Mouse (Mus musculus): ENCODE results near the gene St6galnac3. TPM values are rescaled to one million over a fixed set of nuclear protein-coding genes. Genes with fewer than 3 reads are reported as not detected.
A peak's percentile ranks its signal among the peaks of the same experiment; 100 is the strongest.

St6galnac3 gene
- total RNA-seq, 2 experiments from 2014 or later, result 10.5 to 10.6 TPM

DNA sequence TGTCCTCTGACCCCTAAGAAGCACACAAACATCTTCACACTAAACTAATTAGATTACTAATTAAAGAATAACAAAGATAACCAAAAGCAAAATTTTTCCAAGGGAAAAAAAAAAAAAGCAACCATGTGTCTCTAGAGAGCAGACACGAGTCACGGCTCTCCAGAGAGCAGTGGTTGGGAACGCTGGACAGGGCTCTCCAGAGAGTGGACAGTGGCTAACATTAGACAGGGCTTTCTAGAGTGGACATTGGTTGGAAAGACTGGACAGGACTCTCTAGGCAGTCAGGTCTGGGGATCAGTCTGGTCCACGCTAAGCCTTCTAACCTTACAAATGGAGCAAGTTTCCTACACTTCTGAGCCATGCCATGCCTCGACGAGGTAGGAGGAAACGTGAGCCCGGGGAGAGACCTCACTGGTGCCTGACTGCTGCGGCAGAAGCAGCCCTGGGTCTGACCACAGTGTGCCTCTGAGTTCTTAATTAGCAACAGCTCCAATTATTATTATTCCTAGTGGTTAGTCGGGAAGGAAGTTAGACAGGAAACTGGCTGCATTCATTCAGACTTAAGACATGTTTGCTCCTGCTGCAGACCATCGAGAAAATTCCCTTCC, 32.7 kb downstream of the St6galnac3 start:
- DNase-seq (ENCODE audit: low spot score in 2 of 2), result no peak

DNA sequence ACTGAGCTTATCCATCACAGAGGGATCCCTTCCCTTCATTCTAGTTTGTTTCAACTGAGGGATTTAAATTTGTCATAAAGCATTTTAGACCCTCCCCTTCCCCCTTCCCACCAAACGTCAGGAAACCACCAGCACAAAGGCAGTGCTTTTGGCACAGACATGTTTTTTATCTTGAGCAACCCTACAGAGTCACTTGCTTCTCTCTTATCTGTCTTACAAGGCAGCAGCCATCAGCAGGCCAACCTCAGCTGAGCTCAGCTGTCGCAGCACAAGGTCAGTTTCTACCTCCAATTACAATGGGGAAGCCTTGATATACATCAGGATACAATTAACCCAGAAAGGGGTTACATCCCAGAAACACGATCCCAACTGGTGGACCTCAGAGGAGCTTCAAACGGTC, 33.4 kb downstream of the St6galnac3 start:
- no peak for DNase-seq (ENCODE audit: low spot score in 2 of 2)

DNA sequence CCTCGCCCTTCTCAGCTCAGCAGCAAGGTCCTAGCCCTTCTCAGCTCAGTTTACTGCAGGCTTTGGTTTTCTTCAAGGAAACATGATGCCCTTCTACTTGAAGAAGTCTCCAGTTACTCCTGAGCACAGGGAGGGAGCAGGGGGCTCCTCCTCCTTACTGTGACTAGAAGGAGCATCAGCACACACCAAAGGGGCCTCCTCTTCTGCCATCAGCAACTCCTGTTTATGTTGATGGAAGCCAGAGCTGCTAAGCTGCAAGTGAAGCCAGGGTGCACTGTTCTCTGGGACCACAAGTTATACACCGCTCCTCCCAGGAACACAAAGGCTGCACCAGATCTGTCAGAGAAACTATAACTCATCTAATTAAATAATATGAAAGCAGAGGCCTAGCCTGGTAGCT, 34.4 kb downstream of the St6galnac3 start:
- no peak for DNase-seq (ENCODE audit: low spot score in 2 of 2)

DNA sequence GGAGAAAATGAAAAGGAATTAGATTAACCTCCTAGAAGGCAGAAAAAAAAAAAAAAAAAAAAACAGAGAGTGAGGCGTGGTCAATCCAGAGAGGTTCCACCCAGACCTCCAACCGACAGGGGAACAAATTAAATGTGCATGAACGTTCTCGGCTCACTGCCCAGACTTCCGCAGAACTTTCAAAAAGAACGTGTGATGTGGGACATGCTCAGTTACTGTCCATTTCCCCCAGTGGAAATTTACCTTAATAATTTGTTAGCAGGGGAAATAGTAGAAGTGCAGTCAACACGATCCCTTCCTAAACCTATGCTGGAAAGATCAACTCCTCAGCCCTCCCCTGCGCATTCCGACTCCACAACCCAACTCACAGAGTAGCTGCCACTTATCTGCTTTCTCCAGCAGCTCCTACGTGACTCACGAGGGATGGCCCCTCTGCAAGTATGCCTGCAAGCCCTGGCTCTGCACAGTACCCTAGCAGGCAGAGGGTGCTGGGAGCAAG, 35.1 kb downstream of the St6galnac3 start:
- peak in 1 of 2 experiments; percentile 33 for DNase-seq (ENCODE audit: low spot score in 2 of 2)

DNA sequence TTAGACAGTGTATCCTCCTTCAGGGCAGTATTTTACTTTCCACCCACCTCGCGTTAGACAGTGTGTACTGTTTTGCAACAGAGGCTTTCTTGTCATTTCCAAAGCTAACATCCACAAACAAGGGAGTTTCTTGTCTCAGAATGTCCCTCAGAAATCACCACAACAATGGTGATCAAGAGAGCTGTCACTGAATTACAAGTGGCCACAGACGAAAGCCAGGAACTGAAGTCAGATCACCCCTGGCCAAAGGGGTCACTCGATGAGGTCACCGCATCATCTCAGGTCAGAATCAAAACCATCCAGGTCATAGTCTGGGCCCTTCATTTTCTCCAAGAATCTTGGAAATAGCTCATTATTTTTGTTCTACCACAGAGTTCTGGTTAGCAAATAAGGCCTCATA, 37.1 kb downstream of the St6galnac3 start:
- DNase-seq (ENCODE audit: low spot score in 2 of 2), result no peak

GRCm38 (mm10) chr3:153684909-153685308, 40.1 kb downstream of the St6galnac3 start:
- no peak for DNase-seq (ENCODE audit: low spot score in 2 of 2)

- DNase-seq (ENCODE audit: low spot score in 2 of 2), result no peak
Observed at GRCm38 (mm10) chr3:153682303-153682702, 42.7 kb downstream of the St6galnac3 start.

DNA sequence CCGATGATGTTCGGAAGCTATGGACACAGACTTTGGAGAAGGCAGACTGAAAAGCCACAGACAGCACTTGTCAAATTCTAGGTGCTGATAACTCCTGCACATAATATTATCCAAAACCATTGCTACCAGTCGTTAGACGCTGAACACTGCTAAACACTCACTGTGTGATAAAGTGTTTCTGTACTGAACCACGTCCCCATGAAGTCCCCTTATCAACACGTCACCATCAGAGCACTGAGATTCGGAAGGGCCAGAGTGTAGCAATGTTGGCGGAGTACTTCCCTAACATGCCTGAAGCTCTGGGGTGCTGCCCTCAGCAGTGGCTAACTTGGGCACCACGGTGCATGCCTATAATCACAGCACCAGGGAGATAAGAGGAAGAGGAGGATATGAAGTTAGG, 43.3 kb downstream of the St6galnac3 start:
- no peak for DNase-seq (ENCODE audit: low spot score in 2 of 2)

DNA sequence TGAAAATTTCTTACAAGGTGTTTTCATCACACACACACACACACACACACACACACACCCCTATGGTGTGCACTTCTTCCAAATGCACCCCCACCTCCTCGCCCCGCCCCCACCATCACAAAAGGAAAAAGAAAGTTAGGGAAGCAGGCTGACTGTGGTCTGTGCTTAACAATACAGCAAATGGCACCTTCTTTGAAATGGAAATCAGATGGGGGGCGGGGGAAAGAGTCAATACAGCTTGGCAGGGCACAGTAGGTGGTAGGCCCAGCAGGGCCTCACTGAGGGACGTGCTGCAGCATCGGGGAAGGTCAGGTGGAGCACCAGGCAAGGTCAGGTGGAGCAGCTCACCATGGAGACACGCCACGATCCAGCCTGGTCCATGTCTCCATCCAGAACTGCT, 49.1 kb downstream of the St6galnac3 start:
- no peak for DNase-seq (ENCODE audit: low spot score in 2 of 2)

DNA sequence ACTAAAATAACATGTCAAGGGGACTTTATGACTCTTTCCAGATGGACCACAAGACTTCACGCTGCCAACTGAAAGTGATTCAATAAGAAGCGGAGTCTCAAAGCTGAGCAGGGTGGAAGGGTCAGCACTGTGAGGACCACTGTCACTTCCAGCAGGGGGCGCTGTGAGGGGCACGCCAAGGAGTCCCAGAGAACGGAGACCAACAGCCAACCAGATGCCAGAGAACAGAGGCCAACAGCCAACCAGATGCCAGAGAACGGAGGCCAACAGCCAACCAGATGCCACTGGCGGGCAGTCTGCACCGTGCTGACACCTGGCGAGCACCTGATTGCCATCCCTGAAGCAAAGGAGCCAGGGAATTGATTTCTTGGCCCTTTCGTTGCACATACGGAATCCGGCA, 49.9 kb downstream of the St6galnac3 start:
- DNase-seq (ENCODE audit: low spot score in 2 of 2), result peak; percentile 33 to 51

DNA sequence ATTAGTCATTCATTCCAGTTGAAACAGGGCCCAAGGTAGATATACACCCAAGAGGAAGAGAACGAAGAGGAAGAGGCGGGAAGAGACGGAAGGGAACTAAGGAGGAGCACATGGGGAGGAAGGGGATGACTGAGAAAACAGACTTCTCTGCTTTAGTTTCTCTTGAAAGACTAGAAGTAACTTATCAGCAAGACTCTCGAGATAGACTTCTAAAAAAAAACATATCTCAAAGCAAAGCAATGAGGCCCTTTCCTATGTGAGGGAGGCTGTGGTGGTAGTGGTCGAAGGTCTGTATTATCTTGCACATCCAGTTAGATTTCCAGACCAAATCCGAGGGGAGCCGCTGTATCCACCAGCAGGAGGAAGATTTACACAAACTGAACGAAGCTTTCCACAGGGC, 50.6 kb downstream of the St6galnac3 start:
- DNase-seq (ENCODE audit: low spot score in 2 of 2), result no peak

GRCm38 (mm10) chr3:153673451-153673850, 51.5 kb downstream of the St6galnac3 start:
- DNase-seq (ENCODE audit: low spot score in 2 of 2), result no peak

DNA sequence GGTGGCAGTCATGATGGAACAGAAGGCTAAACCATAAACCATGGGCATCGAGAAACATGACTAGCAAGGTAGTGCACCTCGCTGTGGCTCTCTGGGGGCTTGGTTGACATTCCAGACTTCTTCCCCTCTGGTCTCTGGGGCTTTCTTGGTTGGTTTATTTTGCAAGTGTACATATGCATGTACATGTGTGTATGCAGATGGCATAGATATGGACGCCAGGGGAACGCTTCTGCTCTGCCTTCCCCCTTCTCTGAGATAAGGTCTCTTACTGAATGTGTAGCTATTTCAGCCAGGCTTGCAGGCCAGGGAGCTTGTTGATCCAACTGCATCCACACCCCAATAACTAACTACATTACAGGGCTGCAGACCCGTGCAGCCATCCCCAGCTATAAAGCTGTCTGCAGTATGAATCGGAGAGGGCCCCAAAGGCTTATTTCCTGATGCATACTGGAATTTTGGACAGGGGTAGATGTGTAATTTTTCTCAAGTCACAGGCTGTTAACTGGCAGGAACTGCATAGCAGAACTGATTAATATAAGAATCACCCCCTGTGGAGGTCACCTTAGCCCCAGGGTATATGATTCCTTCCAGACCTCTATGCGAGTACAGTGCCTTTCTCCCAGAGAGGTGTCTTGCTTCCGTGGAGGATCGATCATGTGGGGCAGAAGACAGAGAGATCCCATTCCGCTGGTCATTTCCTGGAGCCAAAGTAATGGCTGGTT, 53.9 kb downstream of the St6galnac3 start:
- DNase-seq (ENCODE audit: low spot score in 2 of 2), result no peak

DNA sequence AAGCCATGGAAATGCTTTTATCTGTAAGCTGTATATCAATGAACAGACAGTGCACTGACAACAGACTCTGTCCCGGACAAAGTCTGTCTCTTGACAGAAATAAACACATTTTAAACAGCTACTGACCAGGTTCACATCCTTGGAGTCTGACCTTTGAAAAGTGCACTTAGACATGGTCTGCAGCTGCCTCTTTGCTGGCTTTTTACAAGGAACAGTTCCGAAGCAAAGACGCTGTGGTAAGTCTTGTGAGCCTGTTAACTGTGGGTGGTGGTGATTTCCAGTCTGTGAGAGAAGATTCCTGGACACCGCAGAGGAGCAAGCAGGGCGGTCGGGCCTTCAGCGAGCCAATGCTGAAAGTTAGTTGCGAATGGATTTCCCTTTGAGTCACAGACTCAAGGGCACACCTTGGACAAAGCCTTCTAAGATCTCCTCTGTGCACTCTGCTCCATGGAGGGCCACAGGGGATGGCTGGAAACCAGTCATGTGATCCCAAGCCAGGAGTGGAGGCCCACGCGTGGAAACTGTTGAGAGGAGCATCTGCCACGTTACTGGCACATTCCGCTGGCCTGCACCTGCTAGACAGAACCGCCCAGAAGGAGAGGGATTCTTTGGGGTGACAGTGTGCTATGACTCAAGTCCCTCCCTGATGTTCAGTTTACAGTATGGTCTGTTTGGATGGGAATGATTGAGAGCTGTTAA, 55.1 kb downstream of the St6galnac3 start:
- DNase-seq (ENCODE audit: low spot score in 2 of 2), result no peak

GRCm38 (mm10) chr3:153669329-153669728, 55.6 kb downstream of the St6galnac3 start:
- no peak for DNase-seq (ENCODE audit: low spot score in 2 of 2)

- DNase-seq (ENCODE audit: low spot score in 2 of 2), result no peak
Observed at GRCm38 (mm10) chr3:153668447-153669290, 56.3 kb downstream of the St6galnac3 start.

DNA sequence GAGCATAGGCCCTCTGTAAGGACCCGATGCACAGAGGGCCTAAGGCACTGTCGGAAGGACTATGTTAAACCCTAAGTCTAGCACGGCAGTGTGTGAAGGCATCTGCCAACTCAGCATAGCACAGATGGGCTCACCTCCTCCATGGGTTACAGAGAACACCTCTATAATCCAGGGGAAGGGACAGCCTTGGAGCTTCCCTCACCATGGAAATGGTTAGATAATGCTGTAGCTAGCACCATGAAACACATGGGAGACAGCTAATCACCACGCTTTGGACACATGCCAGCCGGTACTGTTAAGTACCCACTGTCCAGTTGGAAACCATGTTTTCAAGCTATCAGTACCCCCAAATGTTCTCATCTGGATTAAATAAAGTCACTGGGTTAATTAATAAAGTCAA, 60.3 kb downstream of the St6galnac3 start:
- no peak for DNase-seq (ENCODE audit: low spot score in 2 of 2)

DNA sequence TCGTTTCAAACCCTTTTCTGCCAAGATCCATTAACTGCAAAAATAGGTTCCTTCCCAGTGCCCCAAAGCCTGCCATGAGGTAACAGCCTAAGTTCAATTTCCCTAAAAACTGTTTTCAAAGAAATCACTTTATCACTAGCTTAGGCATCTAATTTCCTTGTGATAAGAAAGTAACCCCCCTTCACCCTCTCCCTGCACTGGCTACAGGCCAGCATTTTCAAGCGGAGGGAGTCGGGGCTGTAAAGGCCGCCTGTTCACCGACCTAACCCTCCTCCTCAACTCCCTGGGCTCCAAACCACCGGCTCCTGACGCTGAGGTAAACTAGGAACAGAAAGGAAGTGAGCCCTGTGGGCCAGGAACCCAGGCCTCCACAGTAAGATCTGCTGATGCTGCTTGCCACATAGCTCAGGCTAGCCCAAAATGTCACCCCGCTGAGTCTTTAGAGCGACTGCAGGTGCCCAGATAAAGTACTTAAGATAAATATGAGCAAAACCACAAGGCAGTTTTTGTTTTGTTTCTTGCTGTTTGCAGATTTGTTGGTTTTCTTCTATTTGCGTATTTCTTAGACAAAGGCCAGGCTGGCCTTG, 61.0 kb downstream of the St6galnac3 start:
- DNase-seq (ENCODE audit: low spot score in 2 of 2), result no peak

DNA sequence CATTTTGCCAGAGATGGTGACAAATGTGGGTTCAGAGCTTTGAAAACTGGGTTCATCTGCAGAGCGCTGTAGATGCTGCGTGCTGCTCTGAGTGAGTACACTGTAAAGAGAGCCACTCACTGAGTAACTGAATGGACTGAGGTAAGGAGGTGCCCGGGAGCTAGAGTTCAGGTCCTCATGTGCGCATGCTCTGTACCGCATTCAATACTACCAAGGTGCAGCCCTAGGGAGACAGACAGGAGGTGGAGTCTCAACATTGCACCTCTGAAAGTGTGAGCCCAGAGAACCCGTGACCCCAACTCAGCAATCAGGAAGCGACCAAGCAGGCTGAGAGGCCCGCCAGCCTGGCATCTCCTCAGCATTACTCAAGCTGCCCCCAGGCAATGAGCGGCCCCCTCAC, 62.2 kb downstream of the St6galnac3 start:
- no peak for DNase-seq (ENCODE audit: low spot score in 2 of 2)

GRCm38 (mm10) chr3:153661927-153662326, 63.0 kb downstream of the St6galnac3 start:
- peak in 1 of 2 experiments; percentile 27 for DNase-seq (ENCODE audit: low spot score in 2 of 2)

Data from gastrocnemius, postnatal 4 days (tissue).